Mouse (Mus musculus) lung, embryonic 14.5 days (tissue): ENCODE results near the gene Arrb2. TPM values are rescaled to one million over a fixed set of nuclear protein-coding genes. Genes with fewer than 3 reads are reported as not detected.

Experiments
- ATAC-seq: fragments of 200-750 bp; cut with Nextera tagmentation; 2 replicates; pipeline ENCODE4 v1.8.0; 2017; ENCODE audit warnings: mild to moderate bottlenecking, moderate TSS enrichment, moderate library complexity; ENCODE audit not compliant: insufficient read depth
- DNase-seq: peaks from one replicate; pipeline ENCODE4 v3.0.0-alpha.2; 2015
- H3K27ac ChIP-seq: fragments of 300-500 bp; sonication (generic); 2 replicates; pipeline ENCODE4 v1.5.1; 2014; ENCODE audit warnings: low read depth, mild to moderate bottlenecking, moderate library complexity
- H3K27me3 ChIP-seq: fragments of 300-500 bp; sonication (generic); 2 replicates; pipeline ENCODE4 v1.6.1; 2014; ENCODE audit warnings: low read length, control low read depth; ENCODE audit not compliant: insufficient read depth
- H3K36me3 ChIP-seq: fragments of 300-500 bp; sonication (generic); 2 replicates; pipeline ENCODE4 v1.6.1; 2014; ENCODE audit warnings: control low read depth; ENCODE audit not compliant: insufficient read depth
- H3K4me1 ChIP-seq: fragments of 300-500 bp; sonication (generic); 2 replicates; pipeline ENCODE4 v1.6.1; 2014; ENCODE audit warnings: antibody characterized with exemption, control low read depth; ENCODE audit not compliant: insufficient read depth
- H3K4me2 ChIP-seq: fragments of 300-500 bp; sonication (generic); 2 replicates; pipeline ENCODE4 v1.6.1; 2014; ENCODE audit warnings: mild to moderate bottlenecking
- H3K4me3 ChIP-seq: fragments of 300-500 bp; sonication (generic); 2 replicates; pipeline ENCODE4 v1.5.1; 2014; ENCODE audit warnings: low read depth, low read length
- H3K9ac ChIP-seq: fragments of 300-500 bp; sonication (generic); 2 replicates; pipeline ENCODE4 v1.6.1; 2014
- H3K9me3 ChIP-seq: fragments of 300-500 bp; sonication (generic); 2 replicates; pipeline ENCODE4 v1.6.1; 2016; ENCODE audit warnings: low read depth, low read length, control low read depth
- CTCF ChIP-seq: IDR thresholded peaks from 2 replicates; pipeline ENCODE4 v1.5.1; 2016; ENCODE audit warnings: antibody characterized with exemption, low read depth
- WGBS: fragments of 180-500 bp; shearing (Covaris S2); extraction: QIAGEN DNeasy Blood & Tissue Kit; methylation state at CpG from one replicate; pipeline ENCODE4 v1.1.7; 2014; 5-methylcytosine and 5-hydroxymethylcytosine counted together
- polyA plus RNA-seq: library from polyadenylated mRNA; unstranded; fragments of >200 nt; fragmentation: Nextera tagmentation; extraction: Ambion mirVana; gene quantifications from 2 replicates; pipeline ENCODE4 v1.2.1, GENCODE M21; 2014

The Arrb2 gene
- polyA plus RNA-seq, 1 experiment from 2014 or later: 17.6 TPM

DNA sequence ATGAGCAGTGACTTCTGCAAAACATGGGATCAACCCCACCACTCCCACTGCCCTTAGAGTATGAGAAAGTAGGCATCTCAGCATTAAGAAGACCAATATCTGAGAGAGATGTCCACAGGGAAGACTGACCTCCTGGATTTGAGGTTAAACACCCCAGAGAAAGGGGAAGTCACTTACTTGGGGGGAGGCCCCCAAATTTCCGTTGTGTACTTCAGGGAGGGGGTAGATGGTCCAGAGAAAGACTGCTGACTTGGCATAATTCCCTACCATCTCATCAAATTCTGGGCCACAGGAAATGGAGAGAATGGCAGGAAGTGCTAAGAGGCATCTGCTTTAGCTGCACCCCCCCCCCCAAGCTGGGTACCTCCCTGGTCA lies 1.1 kb downstream of the Arrb2 start:
- H3K4me2 ChIP-seq: peak overlapping the region; percentile 82

GRCm38 (mm10) chr11:70433951-70434350 lies 1.5 kb downstream of the Arrb2 start:
- DNase-seq: no peak
- Histone ChIP-seq H3K9me3 (no peaks in the 10 kb centered on the region), H3K9ac (0 out of 2 replicates have a peak overlapping the region, but pooled peaks have one; percentile 71), H3K27me3 (no peaks in the 10 kb centered on the region), H3K27ac (no peak overlapping the region), H3K36me3 (peaks cover 30% of the 10 kb centered on the region), H3K4me3 (peak overlapping the region; percentile 68; the same call in 1 of the 2 replicates), H3K4me2 (peak overlapping the region; percentile 82), H3K4me1 (peaks cover 8% of the 10 kb centered on the region)
- WGBS: 89% methylated on average over 3 of the region's 3 CpGs
- TF ChIP-seq CTCF: no peak
- ATAC-seq: no peak

More for the DNA sequence above, 1.1 kb downstream of the Arrb2 start:
- Histone ChIP-seq H3K27ac (no peak overlapping the region), H3K9me3 (no peaks in the 10 kb centered on the region), H3K36me3 (peaks cover 26% of the 10 kb centered on the region; the same call in 1 of the 2 replicates), H3K4me1 (peaks cover 8% of the 10 kb centered on the region), H3K4me3 (peak overlapping the region; percentile 68), H3K27me3 (no peaks in the 10 kb centered on the region), H3K9ac (peak overlapping the region; percentile 71; the same call in 1 of the 2 replicates)
- DNase-seq (peak; percentile 18), ATAC-seq (no peak)
- TF ChIP-seq CTCF: no peak
- 57% methylated on average over 1 of the region's 1 CpGs for WGBS

GRCm38 (mm10) chr11:70435476-70435875 lies 3.0 kb downstream of the Arrb2 start:
- Histone ChIP-seq H3K4me3 (no peak overlapping the region), H3K9me3 (no peaks in the 10 kb centered on the region), H3K27ac (no peak overlapping the region), H3K4me2 (no peak overlapping the region; the same call in 1 of the 2 replicates), H3K9ac (no peak overlapping the region), H3K4me1 (peaks cover 8% of the 10 kb centered on the region), H3K36me3 (peaks cover 44% of the 10 kb centered on the region), H3K27me3 (no peaks in the 10 kb centered on the region)
- DNase-seq (no peak), ATAC-seq (no peak)
- no peak for TF ChIP-seq CTCF
- 65% methylated on average over 5 of the region's 5 CpGs for WGBS

DNA sequence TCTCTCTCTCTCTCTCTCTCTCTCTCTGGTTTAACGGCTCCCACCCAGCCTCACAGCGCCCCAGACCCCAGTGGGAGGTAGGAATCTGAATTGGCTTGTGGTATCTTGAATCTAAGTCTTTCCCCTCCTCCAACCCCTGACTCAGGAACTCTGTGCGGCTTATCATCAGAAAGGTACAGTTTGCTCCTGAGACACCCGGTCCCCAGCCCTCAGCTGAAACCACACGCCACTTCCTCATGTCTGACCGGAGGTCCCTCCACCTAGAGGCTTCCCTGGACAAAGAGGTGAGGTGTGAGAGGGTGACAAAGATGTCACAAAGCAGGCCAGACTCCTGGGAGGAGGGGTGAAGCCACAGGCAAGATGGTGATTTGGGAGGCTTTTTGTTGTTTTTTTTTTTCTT lies 5.0 kb downstream of the Arrb2 start:
- Histone ChIP-seq H3K27me3 (no peaks in the 10 kb centered on the region), H3K4me3 (no peak overlapping the region), H3K4me2 (no peak overlapping the region), H3K9me3 (no peaks in the 10 kb centered on the region), H3K36me3 (peaks cover 56% of the 10 kb centered on the region), H3K9ac (no peak overlapping the region), H3K4me1 (peaks cover 8% of the 10 kb centered on the region), H3K27ac (no peak overlapping the region)
- no peak for DNase-seq
- 78% methylated on average over 6 of the region's 6 CpGs for WGBS
- no peak for ATAC-seq
- TF ChIP-seq CTCF: no peak

DNA sequence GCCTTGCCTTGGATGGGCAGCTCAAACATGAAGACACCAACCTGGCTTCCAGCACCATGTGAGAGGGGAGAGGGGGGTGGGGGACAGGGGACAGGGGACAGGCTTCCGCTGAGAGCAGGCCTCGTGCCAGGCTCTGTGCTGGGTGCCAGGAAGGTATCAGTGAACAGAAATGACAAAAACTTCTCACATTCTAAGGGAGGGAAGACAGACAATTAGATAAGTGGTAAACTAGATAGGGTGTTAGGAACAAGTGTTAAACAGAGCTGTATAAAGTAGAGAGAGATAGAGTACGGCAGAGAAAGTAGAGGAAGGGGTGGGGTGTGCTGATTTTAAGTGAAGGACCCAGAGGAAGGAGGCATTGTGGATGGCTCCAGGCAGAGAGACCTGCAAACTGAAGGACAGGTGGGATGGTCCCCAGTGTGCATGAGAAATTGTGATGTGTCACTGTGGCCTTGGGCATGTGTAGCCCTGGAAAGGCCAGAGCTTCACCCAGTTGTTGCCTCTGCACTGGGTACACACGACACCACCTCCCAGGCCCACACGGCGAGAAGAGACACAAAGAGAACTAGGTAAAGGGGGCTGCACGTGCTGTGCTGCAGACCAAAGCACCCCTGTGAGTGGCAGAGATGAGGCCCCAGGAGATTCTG lies 6.4 kb downstream of the Arrb2 start:
- H3K27me3 ChIP-seq: no peaks in the 10 kb centered on the region
- no peak overlapping the region for H3K27ac ChIP-seq
- DNase-seq (no peak), ATAC-seq (no peak)
- H3K9me3 ChIP-seq: no peaks in the 10 kb centered on the region
- no peak overlapping the region for H3K4me2 ChIP-seq
- no peak for TF ChIP-seq CTCF
- no peaks in the 10 kb centered on the region; the same call in 1 of the 2 replicates for H3K4me1 ChIP-seq
- no peak overlapping the region for H3K4me3 ChIP-seq
- H3K9ac ChIP-seq: no peak overlapping the region
- peaks cover 56% of the 10 kb centered on the region for H3K36me3 ChIP-seq
- 89% methylated on average over 7 of the region's 7 CpGs for WGBS

DNA sequence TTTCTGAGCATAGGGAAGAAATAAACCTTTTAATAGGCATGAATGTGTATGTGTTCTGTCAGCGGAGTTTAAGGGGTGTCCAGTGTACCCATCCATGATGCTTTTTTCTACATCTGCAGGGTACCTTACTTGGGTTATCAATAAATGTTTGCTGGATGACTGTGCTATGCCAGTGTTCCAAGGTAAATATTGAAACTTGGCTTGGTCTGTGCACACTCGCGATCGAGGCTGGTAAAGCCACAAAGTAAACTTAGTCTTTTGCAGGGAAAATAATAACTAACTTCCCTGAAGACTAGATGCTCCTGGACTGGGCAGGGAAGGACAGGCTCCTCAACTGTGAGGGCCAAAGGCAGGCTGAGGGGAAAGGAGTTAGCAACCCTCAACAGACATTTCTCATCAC lies 8.2 kb downstream of the Arrb2 start:
- no peak for TF ChIP-seq CTCF
- no peak for DNase-seq
- ATAC-seq: no peak
- no peaks in the 10 kb centered on the region for H3K27me3 ChIP-seq
- no peaks in the 10 kb centered on the region for H3K4me1 ChIP-seq
- no peak overlapping the region for H3K27ac ChIP-seq
- H3K4me2 ChIP-seq: no peak overlapping the region
- H3K4me3 ChIP-seq: no peak overlapping the region
- no peaks in the 10 kb centered on the region for H3K9me3 ChIP-seq
- 68% methylated on average over 4 of the region's 4 CpGs for WGBS
- peaks cover 56% of the 10 kb centered on the region for H3K36me3 ChIP-seq
- H3K9ac ChIP-seq: no peak overlapping the region

- H3K27ac ChIP-seq: no peak overlapping the region
- DNase-seq: no peak
- no peaks in the 10 kb centered on the region for H3K4me1 ChIP-seq
- no peak overlapping the region for H3K9ac ChIP-seq
- no peaks in the 10 kb centered on the region for H3K9me3 ChIP-seq
- WGBS: 89% methylated on average over 7 of the region's 7 CpGs
- no peak for TF ChIP-seq CTCF
- no peaks in the 10 kb centered on the region for H3K27me3 ChIP-seq
- H3K36me3 ChIP-seq: peaks cover 46% of the 10 kb centered on the region
- no peak for ATAC-seq
- H3K4me2 ChIP-seq: no peak overlapping the region
- no peak overlapping the region for H3K4me3 ChIP-seq
Observed at GRCm38 (mm10) chr11:70441882-70442281, 9.4 kb downstream of the Arrb2 start.
